Mouse (Mus musculus): ENCODE measurements around the gene Tmed6. TPM values are rescaled to one million over a fixed set of nuclear protein-coding genes. Genes with fewer than 3 reads are reported as not detected.
"Not testable (repeated sequence)": the region's sequence is repeated elsewhere in the genome, so short reads cannot be mapped to it uniquely, and the experiment has no call there.

Tmed6 gene
- polyA plus RNA-seq (2015; fragmentation: Nextera tagmentation; extraction: Ambion mirVana) = not detected in 2 replicates

GRCm38 (mm10) chr8:107065511-107066496, at the start of gene Tmed6:
Gene Tmed6, minus strand, starts transcription at chr8:107065644.
- no peak for ATAC-seq
- H3K9ac ChIP-seq (replicated peaks) = no peak within 1 kb of the TSS
- H3K36me3 ChIP-seq = peaks cover 21% of the 10 kb centered on the region
- H3K4me1 ChIP-seq (replicated peaks) = no peaks in the 10 kb centered on the region
- no peak within 1 kb of the TSS for H3K27ac ChIP-seq
- WGBS = 73% methylated on average over 17 of the region's 17 CpGs
- H3K4me2 ChIP-seq (replicated peaks) = no peak within 1 kb of the TSS
- H3K9me3 ChIP-seq = no peaks in the 10 kb centered on the region
- H3K4me3 ChIP-seq (replicated peaks) = no peak within 1 kb of the TSS
- no peaks in the 10 kb centered on the region for H3K27me3 ChIP-seq

GRCm38 (mm10) chr8:107115008-107115320, 49.5 kb upstream of the Tmed6 start:
- no peak overlapping the region for H3K27ac ChIP-seq
- no peak overlapping the region for H3K4me2 ChIP-seq (replicated peaks)
- H3K27me3 ChIP-seq = no peaks in the 10 kb centered on the region
- no peaks in the 10 kb centered on the region for H3K36me3 ChIP-seq
- 0 out of 2 replicates have a peak overlapping the region, but pooled peaks have one; percentile 14 for H3K9ac ChIP-seq (replicated peaks)
- no peak for ATAC-seq
- no peak overlapping the region for H3K4me3 ChIP-seq (replicated peaks)
- WGBS = 84% methylated on average over 10 of the region's 10 CpGs
- peaks cover 9% of the 10 kb centered on the region; the same call in 1 of the 2 replicates for H3K4me1 ChIP-seq (replicated peaks)
- H3K9me3 ChIP-seq = no peaks in the 10 kb centered on the region

- no peaks in the 10 kb centered on the region for H3K9me3 ChIP-seq
- no peak for ATAC-seq
- no peaks in the 10 kb centered on the region for H3K36me3 ChIP-seq
- H3K27ac ChIP-seq = no peak overlapping the region
- H3K4me2 ChIP-seq (replicated peaks) = no peak overlapping the region
- H3K9ac ChIP-seq (replicated peaks) = 0 out of 2 replicates have a peak overlapping the region, but pooled peaks have one; percentile 14
- no peak overlapping the region for H3K4me3 ChIP-seq (replicated peaks)
- peaks cover 9% of the 10 kb centered on the region; the same call in 1 of the 2 replicates for H3K4me1 ChIP-seq (replicated peaks)
- 69% methylated on average over 19 of the region's 19 CpGs for WGBS
- no peaks in the 10 kb centered on the region for H3K27me3 ChIP-seq
Measured at GRCm38 (mm10) chr8:107114150-107115007, 48.9 kb upstream of the Tmed6 start.

GRCm38 (mm10) chr8:107113209-107113608, 47.8 kb upstream of the Tmed6 start:
- no peaks in the 10 kb centered on the region for H3K9me3 ChIP-seq
- H3K4me2 ChIP-seq (replicated peaks) = no peak overlapping the region
- WGBS = 38% methylated on average over 4 of the region's 4 CpGs
- peaks cover 9% of the 10 kb centered on the region; the same call in 1 of the 2 replicates for H3K4me1 ChIP-seq (replicated peaks)
- H3K36me3 ChIP-seq = no peaks in the 10 kb centered on the region
- H3K27ac ChIP-seq = no peak overlapping the region
- no peaks in the 10 kb centered on the region for H3K27me3 ChIP-seq
- ATAC-seq = no peak
- no peak overlapping the region for H3K4me3 ChIP-seq (replicated peaks)
- no peak overlapping the region for H3K9ac ChIP-seq (replicated peaks)

- WGBS = 95% methylated on average over 10 of the region's 11 CpGs
Measured at GRCm38 (mm10) chr8:107111340-107112105, 46.1 kb upstream of the Tmed6 start.

GRCm38 (mm10) chr8:107110629-107111330, 45.3 kb upstream of the Tmed6 start:
- H3K27me3 ChIP-seq = no peaks in the 10 kb centered on the region
- no peaks in the 10 kb centered on the region for H3K36me3 ChIP-seq
- no peak overlapping the region for H3K4me2 ChIP-seq (replicated peaks)
- no peak for ATAC-seq
- no peak overlapping the region for H3K27ac ChIP-seq
- peaks cover 9% of the 10 kb centered on the region; the same call in 1 of the 2 replicates for H3K4me1 ChIP-seq (replicated peaks)
- 71% methylated on average over 9 of the region's 9 CpGs for WGBS
- no peak overlapping the region for H3K9ac ChIP-seq (replicated peaks)
- H3K9me3 ChIP-seq = no peaks in the 10 kb centered on the region
- H3K4me3 ChIP-seq (replicated peaks) = no peak overlapping the region

More at GRCm38 (mm10) chr8:107111340-107112105, 46.1 kb upstream of the Tmed6 start:
- no peaks in the 10 kb centered on the region for H3K9me3 ChIP-seq
- no peak overlapping the region for H3K27ac ChIP-seq
- H3K36me3 ChIP-seq = no peaks in the 10 kb centered on the region
- H3K4me1 ChIP-seq (replicated peaks) = peaks cover 9% of the 10 kb centered on the region; the same call in 1 of the 2 replicates
- no peak overlapping the region for H3K4me2 ChIP-seq (replicated peaks)
- no peaks in the 10 kb centered on the region for H3K27me3 ChIP-seq
- no peak for ATAC-seq
- H3K4me3 ChIP-seq (replicated peaks) = no peak overlapping the region
- no peak overlapping the region for H3K9ac ChIP-seq (replicated peaks)

GRCm38 (mm10) chr8:107109816-107110435, 44.5 kb upstream of the Tmed6 start:
- ATAC-seq = no peak
- H3K4me3 ChIP-seq (replicated peaks) = no peak overlapping the region
- H3K4me2 ChIP-seq (replicated peaks) = no peak overlapping the region
- no peaks in the 10 kb centered on the region for H3K36me3 ChIP-seq
- H3K9me3 ChIP-seq = no peaks in the 10 kb centered on the region
- peaks cover 9% of the 10 kb centered on the region; the same call in 1 of the 2 replicates for H3K4me1 ChIP-seq (replicated peaks)
- H3K27me3 ChIP-seq = no peaks in the 10 kb centered on the region
- no peak overlapping the region for H3K27ac ChIP-seq
- H3K9ac ChIP-seq (replicated peaks) = no peak overlapping the region
- WGBS = 86% methylated on average over 5 of the region's 5 CpGs

- Histone ChIP-seq H3K9ac (replicated peaks) (no peak overlapping the region), H3K4me3 (replicated peaks) (no peak overlapping the region), H3K27me3 (no peaks in the 10 kb centered on the region), H3K9me3 (no peaks in the 10 kb centered on the region), H3K27ac (no peak overlapping the region), H3K4me1 (replicated peaks) (peaks cover 4% of the 10 kb centered on the region; the same call in 1 of the 2 replicates), H3K36me3 (no peaks in the 10 kb centered on the region), H3K4me2 (replicated peaks) (no peak overlapping the region; the same call in 1 of the 2 replicates)
- no peak for ATAC-seq
- WGBS = 69% methylated on average over 23 of the region's 23 CpGs
Measured at GRCm38 (mm10) chr8:107108978-107109720, 43.7 kb upstream of the Tmed6 start.

GRCm38 (mm10) chr8:107108089-107108488, 42.6 kb upstream of the Tmed6 start:
- H3K4me3 ChIP-seq (replicated peaks); H3K9ac ChIP-seq (replicated peaks): not testable (repeated sequence)

GRCm38 (mm10) chr8:107104547-107104946, 39.1 kb upstream of the Tmed6 start:
- Histone ChIP-seq H3K4me1 (replicated peaks) (no peaks in the 10 kb centered on the region), H3K4me2 (replicated peaks) (no peak overlapping the region), H3K9ac (replicated peaks) (no peak overlapping the region), H3K27ac (no peak overlapping the region), H3K4me3 (replicated peaks) (no peak overlapping the region), H3K36me3 (no peaks in the 10 kb centered on the region), H3K9me3 (no peaks in the 10 kb centered on the region), H3K27me3 (no peaks in the 10 kb centered on the region)
- ATAC-seq = no peak
- 7% methylated on average over 4 of the region's 4 CpGs for WGBS

More at GRCm38 (mm10) chr8:107108089-107108488, 42.6 kb upstream of the Tmed6 start:
- not testable (repeated sequence) for H3K9me3 ChIP-seq; H3K4me2 ChIP-seq (replicated peaks); H3K36me3 ChIP-seq; H3K27ac ChIP-seq; H3K27me3 ChIP-seq; H3K4me1 ChIP-seq (replicated peaks); ATAC-seq
- WGBS = 94% methylated on average over 5 of the region's 5 CpGs
